Mouse (Mus musculus): ENCODE results near the gene B3galt4. TPM values are rescaled to one million over a fixed set of nuclear protein-coding genes. Genes with fewer than 3 reads are reported as not detected.
"Not testable (repeated sequence)": the region's sequence is repeated elsewhere in the genome, so short reads cannot be mapped to it uniquely, and the experiment has no call there.

The B3galt4 gene
- polyA plus RNA-seq, 1 experiment from 2014 or later = 10.4 TPM

GRCm38 (mm10) chr17:33903911-33904651 is 47.2 kb downstream of the B3galt4 start:
- not testable (repeated sequence) for H3K27me3 ChIP-seq; H3K4me2 ChIP-seq (replicated peaks); H3K4me3 ChIP-seq; H3K27ac ChIP-seq (replicated peaks); H3K9ac ChIP-seq (replicated peaks); ATAC-seq (replicated peaks); H3K9me3 ChIP-seq; H3K36me3 ChIP-seq
- peaks cover 11% of the 10 kb centered on the region for H3K4me1 ChIP-seq
- WGBS = 76% methylated on average over 6 of the region's 6 CpGs

DNA sequence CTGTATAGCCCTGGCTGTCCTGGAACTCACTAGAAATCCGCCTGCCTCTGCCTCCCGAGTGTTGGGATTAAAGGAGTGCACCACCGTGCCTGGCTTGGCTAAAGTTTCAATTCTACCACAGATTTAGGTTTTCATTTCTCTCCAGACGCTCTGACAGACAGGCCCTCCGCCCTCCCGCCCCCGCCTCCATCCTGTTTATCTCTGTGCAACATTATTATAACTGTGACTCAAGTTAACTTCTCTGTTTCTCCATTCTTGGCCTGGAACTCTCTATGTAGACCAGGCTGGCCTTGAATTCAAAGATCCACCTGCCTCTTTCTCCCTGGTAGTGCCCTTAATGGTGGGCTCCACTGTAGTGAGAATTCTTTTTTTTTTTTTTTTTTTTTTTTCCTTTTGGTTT is 48.8 kb downstream of the B3galt4 start:
- Histone ChIP-seq H3K4me1 (peaks cover under 1% of the 10 kb centered on the region; the same call in 1 of the 2 replicates), H3K36me3 (no peaks in the 10 kb centered on the region), H3K4me2 (replicated peaks) (no peak overlapping the region), H3K9ac (replicated peaks) (no peak overlapping the region), H3K4me3 (no peak overlapping the region), H3K9me3 (no peaks in the 10 kb centered on the region), H3K27ac (replicated peaks) (no peak overlapping the region), H3K27me3 (no peaks in the 10 kb centered on the region)
- WGBS = 86% methylated on average over 7 of the region's 7 CpGs
- no peak for ATAC-seq (replicated peaks)

DNA sequence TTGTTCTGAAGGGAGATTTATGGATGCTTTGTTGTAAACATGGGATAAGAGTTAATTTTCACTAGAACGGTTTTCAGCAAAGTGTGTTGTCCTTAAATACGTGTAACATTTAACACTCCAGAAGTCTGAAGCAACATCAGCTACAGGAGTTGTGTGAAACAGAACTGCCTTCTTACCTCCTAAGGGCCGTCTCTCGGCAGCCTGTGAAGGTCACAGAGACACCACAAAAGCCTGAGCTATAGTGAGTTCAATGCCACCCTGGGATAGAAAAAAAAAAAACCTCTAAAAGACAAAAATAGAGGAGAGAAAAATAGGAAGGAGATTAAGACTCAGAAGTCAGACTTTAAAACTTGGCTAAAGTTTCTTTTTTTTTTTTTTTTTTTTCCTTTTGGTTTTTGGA is 49.2 kb downstream of the B3galt4 start:
- no peak overlapping the region for H3K4me2 ChIP-seq (replicated peaks)
- no peak overlapping the region for H3K27ac ChIP-seq (replicated peaks)
- H3K9ac ChIP-seq (replicated peaks) = no peak overlapping the region
- H3K4me1 ChIP-seq = no peaks in the 10 kb centered on the region; the same call in 1 of the 2 replicates
- WGBS = 72% methylated on average over 4 of the region's 4 CpGs
- no peak for ATAC-seq (replicated peaks)
- no peaks in the 10 kb centered on the region for H3K27me3 ChIP-seq
- H3K4me3 ChIP-seq = no peak overlapping the region
- H3K9me3 ChIP-seq = no peaks in the 10 kb centered on the region
- H3K36me3 ChIP-seq = no peaks in the 10 kb centered on the region

DNA sequence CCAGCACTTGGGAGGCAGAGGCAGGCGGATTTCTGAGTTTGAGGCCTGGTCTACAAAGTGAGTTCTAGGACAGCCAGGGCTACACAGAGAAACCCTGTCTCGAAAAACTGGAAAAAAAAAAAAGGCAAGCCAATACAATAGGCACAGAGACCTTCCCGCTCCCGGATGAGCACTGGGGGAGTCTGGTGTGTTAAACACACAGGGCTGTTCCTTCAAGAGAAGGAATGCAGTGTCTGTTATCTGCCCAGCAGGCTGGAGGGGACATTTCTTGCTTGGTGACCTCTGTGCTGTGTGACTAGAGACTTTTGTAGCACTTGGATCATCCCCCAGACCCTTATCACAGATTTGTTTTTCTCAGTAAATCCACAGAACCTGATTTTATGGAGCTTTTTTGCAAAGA is 49.6 kb downstream of the B3galt4 start:
- Histone ChIP-seq H3K4me2 (replicated peaks) (no peak overlapping the region), H3K27me3 (no peaks in the 10 kb centered on the region), H3K4me3 (no peak overlapping the region), H3K9me3 (no peaks in the 10 kb centered on the region), H3K36me3 (no peaks in the 10 kb centered on the region), H3K4me1 (no peaks in the 10 kb centered on the region; the same call in 1 of the 2 replicates), H3K9ac (replicated peaks) (no peak overlapping the region), H3K27ac (replicated peaks) (no peak overlapping the region)
- ATAC-seq (replicated peaks) = no peak
- 81% methylated on average over 4 of the region's 4 CpGs for WGBS

DNA sequence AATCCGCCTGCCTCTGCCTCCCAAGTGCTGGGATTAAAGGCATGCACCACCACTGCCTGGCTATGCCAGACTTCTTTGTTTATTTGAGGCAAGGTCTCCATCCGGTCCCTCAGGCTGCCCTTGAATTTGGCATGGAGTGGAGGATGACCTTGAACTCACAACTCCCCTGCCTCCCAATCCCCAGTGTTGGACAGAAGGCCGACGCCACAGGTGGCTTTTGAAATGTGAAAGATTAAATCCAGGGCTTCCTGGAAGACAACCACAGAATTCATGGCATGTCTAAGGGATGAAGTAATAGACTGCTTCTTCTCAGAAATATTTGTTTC is 50.3 kb downstream of the B3galt4 start:
- Histone ChIP-seq H3K27me3 (no peaks in the 10 kb centered on the region), H3K27ac (replicated peaks) (no peak overlapping the region), H3K9ac (replicated peaks) (no peak overlapping the region), H3K9me3 (no peaks in the 10 kb centered on the region), H3K4me1 (no peaks in the 10 kb centered on the region), H3K36me3 (no peaks in the 10 kb centered on the region), H3K4me2 (replicated peaks) (no peak overlapping the region), H3K4me3 (no peak overlapping the region)
- ATAC-seq (replicated peaks) = no peak
- WGBS = 86% methylated on average over 4 of the region's 4 CpGs

- no peak for ATAC-seq (replicated peaks)
- no peaks in the 10 kb centered on the region for H3K4me1 ChIP-seq
- H3K27me3 ChIP-seq = no peaks in the 10 kb centered on the region
- H3K27ac ChIP-seq (replicated peaks) = no peak overlapping the region
- no peak overlapping the region for H3K9ac ChIP-seq (replicated peaks)
- no peaks in the 10 kb centered on the region for H3K9me3 ChIP-seq
- no peaks in the 10 kb centered on the region for H3K36me3 ChIP-seq
- no peak overlapping the region for H3K4me3 ChIP-seq
- WGBS = 75% methylated on average over 7 of the region's 7 CpGs
- no peak overlapping the region for H3K4me2 ChIP-seq (replicated peaks)
Observed at GRCm38 (mm10) chr17:33900281-33900988, 50.9 kb downstream of the B3galt4 start.

Other genes with a start within 250 kb of the B3galt4 start
- gene March2, start 232.8 kb downstream of the B3galt4 start, polyA plus RNA-seq (2015; fragmentation: Nextera tagmentation; extraction: Ambion mirVana) = 71.8 and 72.8 TPM in 2 replicates
- 452 and 485 TPM in 2 replicates for gene Rab11b, start 191.0 kb downstream of the B3galt4 start, polyA plus RNA-seq (2015; fragmentation: Nextera tagmentation; extraction: Ambion mirVana)
- gene Angptl4, start 169.7 kb downstream of the B3galt4 start, polyA plus RNA-seq (2015; fragmentation: Nextera tagmentation; extraction: Ambion mirVana) = 12.8 and 14.0 TPM in 2 replicates
- gene Kank3, start 141.0 kb downstream of the B3galt4 start, polyA plus RNA-seq (2015; fragmentation: Nextera tagmentation; extraction: Ambion mirVana) = 41.4 and 42.5 TPM in 2 replicates
- 612 and 676 TPM in 2 replicates for gene Rps28, start 126.9 kb downstream of the B3galt4 start, polyA plus RNA-seq (2015; fragmentation: Nextera tagmentation; extraction: Ambion mirVana)
- gene Ndufa7, start 126.9 kb downstream of the B3galt4 start, polyA plus RNA-seq (2015; fragmentation: Nextera tagmentation; extraction: Ambion mirVana) = 417 and 444 TPM in 2 replicates
- 60.7 and 63.5 TPM in 2 replicates for gene Cd320, start 108.4 kb downstream of the B3galt4 start, polyA plus RNA-seq (2015; fragmentation: Nextera tagmentation; extraction: Ambion mirVana)
- not detected in 2 replicates for gene Gm7029, start 77.7 kb downstream of the B3galt4 start, polyA plus RNA-seq (2015; fragmentation: Nextera tagmentation; extraction: Ambion mirVana)
- gene Kifc1, start 60.8 kb downstream of the B3galt4 start, polyA plus RNA-seq (2015; fragmentation: Nextera tagmentation; extraction: Ambion mirVana) = 3.3 and 4.3 TPM in 2 replicates
- gene Platr17, start 46.4 kb downstream of the B3galt4 start, polyA plus RNA-seq (2015; fragmentation: Nextera tagmentation; extraction: Ambion mirVana) = 0.32 and 0.80 TPM in 2 replicates
- 61.5 and 63.5 TPM in 2 replicates for gene Daxx, start 42.1 kb downstream of the B3galt4 start, polyA plus RNA-seq (2015; fragmentation: Nextera tagmentation; extraction: Ambion mirVana)
- 18.2 and 18.4 TPM in 2 replicates for gene Tapbp, start 35.6 kb downstream of the B3galt4 start, polyA plus RNA-seq (2015; fragmentation: Nextera tagmentation; extraction: Ambion mirVana)
- 18.7 and 19.5 TPM in 2 replicates for gene Zbtb22, start 35.6 kb downstream of the B3galt4 start, polyA plus RNA-seq (2015; fragmentation: Nextera tagmentation; extraction: Ambion mirVana)
- gene Rgl2, start 21.9 kb downstream of the B3galt4 start, polyA plus RNA-seq (2015; fragmentation: Nextera tagmentation; extraction: Ambion mirVana) = 46.6 and 47.2 TPM in 2 replicates
- 198 and 212 TPM in 2 replicates for gene Pfdn6, start 11.1 kb downstream of the B3galt4 start, polyA plus RNA-seq (2015; fragmentation: Nextera tagmentation; extraction: Ambion mirVana)
- gene Wdr46, start 10.8 kb downstream of the B3galt4 start, polyA plus RNA-seq (2015; fragmentation: Nextera tagmentation; extraction: Ambion mirVana) = 31.0 and 33.4 TPM in 2 replicates
- gene Vps52, start 4.3 kb upstream of the B3galt4 start, polyA plus RNA-seq (2015; fragmentation: Nextera tagmentation; extraction: Ambion mirVana) = 75.8 and 79.7 TPM in 2 replicates
- 864 and 971 TPM in 2 replicates for gene Rps18, start 4.5 kb upstream of the B3galt4 start, polyA plus RNA-seq (2015; fragmentation: Nextera tagmentation; extraction: Ambion mirVana)
- 8.1 and 13.0 TPM in 2 replicates for gene H2-K1, start 48.9 kb upstream of the B3galt4 start, polyA plus RNA-seq (2015; fragmentation: Nextera tagmentation; extraction: Ambion mirVana)
- 21.9 and 22.9 TPM in 2 replicates for gene Ring1, start 73.2 kb upstream of the B3galt4 start, polyA plus RNA-seq (2015; fragmentation: Nextera tagmentation; extraction: Ambion mirVana)
- gene H2-Ke6, start 76.6 kb upstream of the B3galt4 start, polyA plus RNA-seq (2015; fragmentation: Nextera tagmentation; extraction: Ambion mirVana) = 64.4 and 74.3 TPM in 2 replicates
- gene Slc39a7, start 80.2 kb upstream of the B3galt4 start, polyA plus RNA-seq (2015; fragmentation: Nextera tagmentation; extraction: Ambion mirVana) = 148 and 156 TPM in 2 replicates
- gene Rxrb, start 80.3 kb upstream of the B3galt4 start, polyA plus RNA-seq (2015; fragmentation: Nextera tagmentation; extraction: Ambion mirVana) = 58.2 and 64.5 TPM in 2 replicates
- gene Col11a2, start 87.9 kb upstream of the B3galt4 start, polyA plus RNA-seq (2015; fragmentation: Nextera tagmentation; extraction: Ambion mirVana) = 2.0 and 2.1 TPM in 2 replicates
- 0.15 TPM in 1 of 2 replicates, not detected in the other for gene H2-Oa, start 140.9 kb upstream of the B3galt4 start, polyA plus RNA-seq (2015; fragmentation: Nextera tagmentation; extraction: Ambion mirVana)
- 12.9 and 13.0 TPM in 2 replicates for gene H2-DMa, start 168.1 kb upstream of the B3galt4 start, polyA plus RNA-seq (2015; fragmentation: Nextera tagmentation; extraction: Ambion mirVana)
- 132 and 133 TPM in 2 replicates for gene Brd2, start 171.1 kb upstream of the B3galt4 start, polyA plus RNA-seq (2015; fragmentation: Nextera tagmentation; extraction: Ambion mirVana)
- 1.0 and 1.4 TPM in 2 replicates for gene H2-DMb2, start 191.8 kb upstream of the B3galt4 start, polyA plus RNA-seq (2015; fragmentation: Nextera tagmentation; extraction: Ambion mirVana)
- gene H2-DMb1, start 201.6 kb upstream of the B3galt4 start, polyA plus RNA-seq (2015; fragmentation: Nextera tagmentation; extraction: Ambion mirVana) = 0.88 and 0.91 TPM in 2 replicates
- 1.5 and 1.6 TPM in 2 replicates for gene Tap1, start 236.1 kb upstream of the B3galt4 start, polyA plus RNA-seq (2015; fragmentation: Nextera tagmentation; extraction: Ambion mirVana)
- gene Psmb9, start 236.3 kb upstream of the B3galt4 start, polyA plus RNA-seq (2015; fragmentation: Nextera tagmentation; extraction: Ambion mirVana) = 0.73 and 1.1 TPM in 2 replicates
- gene Psmb8, start 246.2 kb upstream of the B3galt4 start, polyA plus RNA-seq (2015; fragmentation: Nextera tagmentation; extraction: Ambion mirVana) = 2.3 and 2.6 TPM in 2 replicates